Mouse (Mus musculus) spleen, adult 18-20 months (tissue): ENCODE results near the gene Zwint.

Experiments used
- DNase-seq, 2 experiments: peaks; one replicate each; pipeline ENCODE4 v3.0.0; 2022; ENCODE audit warnings: mixed read lengths in 2 of 2

The Zwint gene

DNA sequence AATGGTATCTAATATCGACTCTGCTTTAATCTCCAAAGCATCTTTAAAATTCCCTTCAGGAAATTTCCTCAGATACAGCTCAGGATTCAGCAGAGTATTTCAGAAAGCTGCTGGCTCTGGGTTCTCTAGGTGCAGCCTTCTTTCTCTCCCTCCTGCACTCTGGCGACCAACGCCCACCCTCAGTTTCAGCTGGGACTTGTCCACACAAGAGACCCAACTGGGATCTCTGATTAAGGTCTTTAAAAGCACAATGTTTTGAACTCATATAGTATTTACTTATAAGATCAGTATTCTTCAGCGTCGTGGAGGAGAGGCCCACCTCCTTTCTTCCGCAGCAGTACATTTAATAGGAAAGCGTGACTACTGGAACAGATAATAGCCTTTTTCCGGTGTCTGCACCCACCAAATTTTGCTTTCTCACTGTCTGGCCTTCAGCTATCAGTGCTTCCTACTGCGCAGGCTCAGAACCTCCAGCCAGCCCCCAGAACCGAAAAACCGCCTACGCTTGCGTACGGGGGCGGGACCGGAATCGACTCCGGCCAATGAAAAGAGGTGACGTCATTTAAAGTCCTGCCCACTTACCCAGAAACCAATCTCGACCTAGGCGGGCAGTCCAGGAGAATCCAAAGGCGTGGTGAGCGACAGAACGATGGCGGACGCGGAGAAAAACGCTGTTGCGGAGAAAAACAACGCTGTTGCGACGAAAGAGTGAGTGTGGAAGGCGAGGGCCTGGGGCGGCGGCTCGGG is at the start of gene Zwint:
Gene Zwint (plus strand): TSS at position 576 of the 747 bp plus-strand sequence.
- peak; percentile 87 to 89 for DNase-seq

DNA sequence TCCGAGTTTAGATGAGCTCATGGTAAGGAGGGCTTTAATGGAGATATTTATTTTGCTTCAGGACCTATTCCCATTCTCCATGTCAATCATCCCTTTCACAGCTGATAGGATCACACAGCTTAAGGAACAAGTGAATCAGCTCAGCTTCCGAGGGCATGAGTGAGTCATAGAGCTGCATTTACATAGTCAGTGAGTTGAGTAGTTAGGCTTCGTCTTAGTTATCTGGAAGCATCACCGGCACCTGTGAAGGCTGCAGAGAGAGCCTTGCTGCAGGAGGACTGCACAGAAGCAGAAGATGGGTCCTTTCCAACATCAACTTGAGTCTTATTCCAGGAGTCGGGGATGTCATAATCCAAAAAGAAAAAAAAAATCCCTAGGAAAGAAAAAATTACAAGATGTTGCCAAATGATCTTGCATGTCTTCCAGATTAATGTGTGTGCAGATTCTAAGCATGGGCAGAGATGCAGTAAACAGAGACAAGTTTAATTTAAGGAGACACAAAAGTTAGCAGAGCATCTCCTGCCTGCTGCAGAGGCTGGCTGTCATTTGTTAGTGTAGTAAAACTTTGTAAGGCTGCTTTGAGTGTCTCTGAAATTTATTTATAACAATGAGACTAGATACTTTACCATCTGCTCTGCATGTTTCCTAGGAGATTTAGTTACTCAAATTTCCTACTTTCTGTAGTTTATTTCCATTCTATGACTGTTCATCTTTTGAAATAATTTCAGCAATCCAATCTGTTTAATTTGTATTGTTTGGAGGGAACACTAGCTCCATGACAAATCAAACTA is 41.3 kb upstream of the Zwint start:
- no peak for DNase-seq

DNA sequence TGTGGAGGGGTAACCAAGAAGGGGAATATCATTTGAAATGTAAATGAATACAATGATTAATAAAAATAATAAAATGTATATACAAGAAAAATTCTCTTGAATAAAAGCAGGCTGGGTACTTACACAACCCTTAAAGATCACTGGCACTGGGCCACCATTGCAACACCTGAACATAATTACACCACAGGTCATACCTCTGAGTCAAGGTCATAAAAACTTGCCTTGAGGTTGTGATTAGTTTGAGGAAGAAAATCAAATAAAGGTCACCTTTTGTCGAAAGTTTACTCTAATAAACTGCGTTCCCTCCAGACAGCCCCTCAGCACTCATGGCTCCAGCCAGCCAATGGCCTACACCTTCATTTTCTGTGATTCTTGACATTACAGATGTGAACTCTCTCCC is 38.5 kb upstream of the Zwint start:
- no peak for DNase-seq

DNA sequence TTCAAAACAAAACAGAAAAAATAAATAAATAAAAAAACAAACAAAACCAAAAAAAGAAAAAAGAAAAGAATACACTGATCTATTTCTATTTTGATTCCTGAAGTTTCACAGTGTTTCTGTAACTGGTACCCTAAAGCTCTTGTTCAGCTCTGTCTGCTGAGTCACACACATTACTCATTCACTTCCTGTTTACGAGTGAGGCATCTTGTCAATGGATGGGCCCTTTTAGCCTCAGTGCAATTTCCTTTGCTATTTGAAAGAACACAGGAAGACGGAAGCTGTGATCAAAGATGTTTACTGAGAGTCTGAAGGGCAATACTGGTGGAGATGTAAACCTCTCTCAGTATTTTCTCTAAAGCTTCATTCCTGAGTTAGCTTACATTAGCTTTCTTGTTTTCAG is 34.1 kb upstream of the Zwint start:
- DNase-seq: no peak

DNA sequence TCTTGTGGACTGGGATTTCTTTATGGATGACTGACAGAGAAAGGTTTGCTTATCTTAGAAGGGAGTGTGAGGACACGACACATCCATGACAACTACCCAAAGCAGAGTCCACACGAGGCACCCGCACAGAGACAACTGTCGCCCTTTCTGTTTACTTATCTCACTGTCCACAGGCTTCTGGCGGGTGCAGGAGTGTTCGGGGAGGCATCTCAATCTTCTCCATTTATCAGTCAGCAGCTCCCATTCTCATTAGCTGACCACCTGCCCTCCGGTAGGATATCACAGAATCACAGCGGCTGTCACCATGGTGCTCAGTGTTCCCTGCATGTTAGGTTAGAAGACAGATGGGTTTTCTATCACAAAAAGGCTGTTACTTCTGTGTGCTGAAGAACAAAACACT is 31.1 kb upstream of the Zwint start:
- DNase-seq: no peak

DNA sequence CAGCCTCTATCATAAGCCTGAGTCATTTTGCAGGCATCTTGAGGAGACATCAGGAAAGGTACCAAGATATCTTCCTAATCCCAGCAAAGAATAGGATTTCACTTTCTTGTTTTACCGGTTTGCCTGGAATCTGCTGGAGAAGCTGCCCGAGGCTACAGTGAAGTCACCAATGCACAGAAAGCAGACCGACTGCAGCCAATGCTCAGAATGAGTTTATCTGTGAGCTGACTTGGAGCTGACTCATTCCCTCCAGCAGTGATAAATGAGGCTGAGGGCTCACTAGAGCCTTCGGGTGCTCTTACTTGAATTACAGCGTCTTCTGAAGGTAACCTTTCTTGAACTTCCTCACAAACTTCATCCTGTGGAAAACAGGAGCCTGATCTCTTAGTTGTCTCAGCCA is 20.5 kb upstream of the Zwint start:
- DNase-seq: no peak

DNA sequence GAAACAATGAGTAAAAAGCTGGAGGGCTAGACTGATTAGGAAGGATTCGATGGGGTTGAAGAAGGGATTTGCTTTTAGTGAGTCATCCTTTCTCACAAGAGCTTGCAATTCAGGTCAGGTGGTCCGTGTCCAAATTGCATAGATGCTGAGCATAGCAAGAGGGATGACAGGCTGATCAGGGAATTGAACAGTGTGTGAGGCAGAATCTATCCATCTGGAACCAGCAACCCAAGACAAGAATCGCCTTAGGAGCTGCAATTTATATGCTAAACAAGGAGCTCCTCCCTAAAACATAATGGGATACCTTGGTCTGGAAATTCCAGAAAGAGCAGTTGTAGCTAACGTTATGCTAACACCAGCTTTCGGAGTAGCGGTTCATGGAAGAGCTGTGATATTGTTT is 3.8 kb upstream of the Zwint start:
- no peak for DNase-seq

DNA sequence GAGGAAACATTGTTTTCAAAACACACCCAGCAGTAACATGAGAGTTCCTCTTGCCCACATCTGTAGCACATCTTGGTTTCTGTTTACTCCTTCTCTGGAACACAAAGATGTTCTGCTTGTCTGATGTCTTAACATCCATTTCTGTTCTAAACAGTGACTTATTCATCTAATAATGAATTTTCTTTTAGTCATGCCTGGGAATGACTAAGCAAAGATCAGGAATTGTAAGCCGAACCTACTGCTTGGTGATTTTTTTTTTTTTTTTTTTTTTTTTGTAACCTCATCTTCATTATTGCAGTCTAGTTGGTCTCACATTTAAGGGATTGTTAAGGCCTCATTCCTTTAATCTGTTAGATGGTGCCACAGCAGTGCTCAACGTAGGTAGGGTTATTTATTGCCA is 848 bp upstream of the Zwint start:
- no peak for DNase-seq

DNA sequence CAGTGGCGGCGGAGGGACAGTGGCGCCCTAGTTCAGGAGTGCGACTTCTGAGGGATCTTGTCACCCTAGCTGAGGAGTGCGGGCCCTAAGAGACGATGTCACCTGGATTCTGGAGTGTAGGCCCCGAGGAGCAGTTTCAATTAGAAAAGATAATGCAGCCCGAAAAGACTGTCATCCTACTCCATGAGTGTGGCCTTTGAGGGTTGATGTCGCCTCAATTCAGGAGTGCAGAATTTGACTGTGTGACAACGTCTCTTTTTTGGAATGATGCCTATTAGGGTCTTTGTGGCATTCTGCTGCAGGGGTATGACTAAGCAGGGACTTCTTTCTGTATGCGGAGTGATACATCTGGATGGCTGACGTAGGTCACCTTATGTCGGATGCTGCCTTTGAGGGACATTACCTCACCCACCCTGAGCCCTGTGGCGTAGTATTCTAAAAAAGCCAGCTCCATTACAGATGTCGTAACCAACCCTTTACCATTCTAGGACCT is 418 bp downstream of the Zwint start:
- no peak for DNase-seq

DNA sequence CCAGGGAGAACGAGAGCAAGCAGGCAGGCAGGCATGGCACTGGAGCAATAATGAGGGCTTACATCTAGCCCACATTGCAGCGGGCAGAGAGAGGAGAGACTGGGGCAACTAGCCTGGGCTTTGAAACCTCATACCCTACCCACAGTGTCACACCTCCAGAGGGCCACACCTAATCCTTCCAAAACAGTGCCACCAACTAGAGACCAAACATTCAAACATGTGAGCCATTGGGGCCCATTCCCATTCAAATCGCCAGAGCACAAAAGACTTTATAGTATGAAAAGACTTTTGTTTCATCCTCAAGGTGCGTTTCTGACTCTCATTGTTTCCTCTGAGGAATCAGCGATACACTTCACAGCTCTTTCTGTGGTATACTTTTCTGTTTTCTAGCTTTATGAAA is 4.6 kb downstream of the Zwint start:
- DNase-seq: no peak

DNA sequence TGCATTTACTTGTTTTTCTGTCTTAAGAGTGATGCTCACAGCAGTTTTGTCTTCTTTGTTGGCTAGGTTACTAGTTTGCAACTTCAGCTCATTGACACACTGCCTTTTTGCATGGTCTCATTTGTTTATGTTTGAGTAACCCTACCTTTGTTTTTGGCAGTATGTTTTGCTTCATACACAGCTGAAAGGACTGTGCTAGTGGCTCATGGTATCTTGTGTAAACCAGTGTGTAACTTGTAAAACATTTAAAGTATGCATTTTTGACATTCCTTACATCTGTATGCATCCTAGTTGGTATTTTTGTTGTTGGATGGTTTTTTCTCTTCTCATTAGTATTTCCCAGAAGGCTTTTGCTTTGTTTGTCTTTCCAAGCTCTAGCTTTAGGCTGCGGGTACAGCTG is 5.7 kb downstream of the Zwint start:
- DNase-seq: no peak

DNA sequence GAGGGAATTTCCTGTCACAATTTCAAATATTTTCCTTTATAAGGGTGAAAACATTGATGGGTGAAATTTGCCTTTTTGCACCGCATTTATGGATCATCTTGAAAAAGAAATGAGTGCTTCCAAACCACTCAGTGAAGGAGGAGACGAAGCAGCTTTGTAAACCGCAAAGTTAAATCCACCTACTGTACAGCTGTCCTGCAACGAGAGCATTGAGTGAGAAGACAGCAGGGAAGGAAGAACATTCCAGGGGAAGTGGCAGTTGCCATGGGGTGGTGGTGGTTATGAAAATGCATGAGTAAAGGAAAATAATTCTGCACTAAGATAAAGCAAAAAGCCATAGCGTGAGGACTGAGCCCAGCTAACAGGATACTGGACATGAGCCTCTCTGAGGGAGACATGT is 13.2 kb downstream of the Zwint start:
- DNase-seq: no peak

DNA sequence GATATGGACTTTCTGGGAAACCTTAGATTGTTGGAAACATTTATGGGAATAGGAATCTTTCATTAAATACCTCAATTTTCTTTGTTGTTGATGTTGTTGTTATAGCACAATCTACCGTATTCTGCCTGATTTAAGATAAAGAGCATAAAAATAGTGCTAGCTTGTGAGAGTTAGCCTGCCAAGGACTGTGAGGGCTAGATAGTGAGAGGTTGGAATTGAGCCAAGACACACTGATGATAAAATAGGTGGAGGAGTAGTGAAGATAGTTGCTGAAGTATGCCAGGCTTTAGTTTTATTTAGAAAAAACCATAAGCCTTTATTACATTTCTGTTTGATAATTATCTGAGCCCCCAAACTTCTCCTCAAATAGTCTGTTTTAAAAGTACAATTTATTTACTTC is 14.4 kb downstream of the Zwint start:
- no peak for DNase-seq

DNA sequence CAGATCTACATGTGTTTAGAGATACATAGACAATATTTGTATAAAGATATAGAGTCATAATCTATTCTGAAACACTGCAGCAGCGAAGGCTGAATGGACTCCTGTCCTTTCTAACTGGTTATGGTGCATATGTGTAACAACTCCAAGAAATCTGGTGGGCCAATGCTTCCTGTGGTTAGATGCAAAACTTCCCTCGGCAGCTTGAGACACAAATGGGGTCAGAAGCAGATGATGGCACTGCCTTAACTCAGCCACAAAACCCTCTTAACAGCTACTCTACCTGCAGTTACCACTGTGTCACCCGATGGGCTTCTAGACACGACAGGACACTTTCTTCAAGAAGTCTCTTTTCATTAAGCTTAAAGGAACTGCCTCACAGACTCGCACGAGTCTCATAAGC is 21.3 kb downstream of the Zwint start:
- no peak for DNase-seq

DNA sequence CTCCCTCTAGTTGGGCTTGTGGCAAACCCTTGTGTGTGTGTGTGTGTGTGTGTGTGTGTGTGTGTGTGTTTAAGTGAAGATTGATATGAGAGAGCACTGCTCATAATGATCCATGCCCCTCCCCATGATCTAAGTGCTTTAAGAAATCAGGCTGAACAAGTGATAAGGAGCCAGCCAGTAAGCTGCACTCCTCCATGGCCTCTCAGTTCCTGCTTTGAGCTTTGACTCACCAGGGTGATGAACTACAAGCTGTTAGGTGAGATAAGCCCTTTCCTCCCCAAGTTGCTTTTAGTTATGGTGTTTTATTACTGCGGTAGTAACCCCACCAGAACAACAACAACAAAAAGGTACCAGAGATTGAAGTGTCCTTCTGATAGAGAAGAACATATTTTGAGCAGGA is 21.9 kb downstream of the Zwint start:
- no peak for DNase-seq

DNA sequence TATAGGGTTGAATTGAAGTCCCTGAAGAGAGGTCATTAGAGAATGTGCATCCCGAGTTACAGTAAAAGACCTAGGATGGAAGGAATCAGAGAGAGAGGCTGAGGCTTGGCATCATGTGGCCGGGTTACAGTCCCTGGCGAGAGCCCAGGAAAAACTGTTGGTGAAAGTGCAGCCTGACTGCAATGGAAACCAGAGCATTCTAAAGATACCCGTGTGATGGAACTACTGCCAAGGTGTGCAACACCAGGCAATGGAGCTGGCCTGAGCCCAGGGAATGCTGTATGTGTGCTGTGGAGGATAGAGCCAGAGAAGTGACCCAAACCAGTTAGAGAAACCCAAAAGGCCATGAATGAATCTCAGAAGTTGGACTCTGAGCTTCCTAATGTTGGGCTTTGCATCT is 24.4 kb downstream of the Zwint start:
- no peak for DNase-seq

DNA sequence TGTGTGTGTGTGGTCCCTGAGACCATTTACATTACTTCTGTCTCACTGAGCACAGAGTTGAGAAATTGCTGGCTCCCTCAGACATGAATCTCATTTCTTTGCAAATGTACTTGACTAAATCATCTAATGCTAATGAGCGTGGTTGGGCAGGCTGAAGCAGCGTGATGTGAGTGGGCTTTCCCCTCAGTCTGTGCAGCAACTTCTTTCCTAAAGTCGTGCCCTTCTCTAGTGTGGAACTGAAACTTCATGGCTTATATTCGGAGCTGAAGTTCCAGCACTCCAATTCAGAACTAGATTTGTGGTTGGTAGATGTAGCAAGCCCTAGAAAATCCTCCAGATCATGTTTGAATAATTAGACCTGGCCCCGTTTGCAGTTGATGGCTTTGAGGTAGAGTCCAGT is 46.4 kb downstream of the Zwint start:
- DNase-seq: no peak

DNA sequence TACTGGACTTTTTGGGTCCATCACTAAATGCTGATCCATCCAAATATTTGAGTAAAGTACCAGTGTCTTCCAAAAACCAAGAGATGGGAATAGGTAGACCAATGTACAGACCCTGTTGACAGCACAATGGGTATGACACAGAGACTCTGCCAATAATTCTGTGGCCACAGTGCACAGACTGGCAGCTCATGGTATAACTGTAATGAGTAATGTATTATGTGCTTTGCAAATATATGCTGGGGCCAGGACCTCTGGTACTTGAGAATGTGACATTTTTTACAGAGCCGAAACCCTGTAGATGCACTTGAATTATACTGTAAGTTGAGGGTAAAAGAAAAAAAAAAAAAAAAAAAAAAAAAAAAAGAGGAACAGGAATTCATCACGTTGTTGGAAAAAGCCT is 59.1 kb downstream of the Zwint start:
- DNase-seq: no peak
